20 mouse cellular contexts compared by ENCODE assay signal in the genomic region with DNA sequence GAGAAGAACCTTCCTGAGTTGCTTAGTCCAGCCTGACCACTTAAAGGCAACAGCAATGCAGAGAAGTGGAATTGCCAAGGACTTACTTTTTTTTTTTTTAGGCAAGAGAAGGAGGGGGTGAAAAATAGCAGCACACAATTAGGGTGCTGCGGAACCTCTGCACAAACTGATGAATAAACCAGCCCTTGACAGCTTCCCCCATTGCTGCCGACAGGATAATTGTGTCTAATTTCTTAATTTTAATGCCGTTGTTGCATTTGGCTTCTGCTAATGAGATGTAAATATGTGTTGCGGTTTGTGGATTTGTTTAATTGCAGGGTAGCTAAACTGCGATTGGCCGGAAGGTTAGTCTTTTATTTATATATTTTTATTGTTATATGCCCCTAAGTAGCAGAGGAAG.
"Had no signal": no experiment of that assay in that cellular context is flagged by ENCODE, and none has a peak within 500 bp of the region (broad histone marks: within the 10 kb centered on the region; RNA-seq: fewer than 3 reads in every experiment).

No protein-coding gene starts in this region.

- ATAC-seq: liver, postnatal 0 days; lung, postnatal 0 days; midbrain, embryonic 13.5 days; midbrain, embryonic 15.5 days had no signal

- H3K9ac ChIP-seq: liver, postnatal 0 days; lung, embryonic 15.5 days; midbrain, embryonic 13.5 days; midbrain, embryonic 15.5 days; neural tube, embryonic 12.5 days had no signal

- H3K27ac ChIP-seq: lung, embryonic 15.5 days; macrophage; midbrain, embryonic 13.5 days; midbrain, embryonic 15.5 days; neural tube, embryonic 12.5 days had no signal

- H3K36me3 ChIP-seq: lung, embryonic 15.5 days; midbrain, embryonic 13.5 days; midbrain, embryonic 15.5 days; neural tube, embryonic 12.5 days had no signal

- H3K9me3 ChIP-seq: lung, embryonic 15.5 days; midbrain, embryonic 13.5 days; midbrain, embryonic 15.5 days; neural tube, embryonic 12.5 days had no signal

- H3K27me3 ChIP-seq: lung, embryonic 15.5 days; megakaryocyte, embryonic 14.5 days; midbrain, embryonic 13.5 days; midbrain, embryonic 15.5 days; neural tube, embryonic 12.5 days had no signal

- H3K4me2 ChIP-seq: lung, embryonic 15.5 days; midbrain, embryonic 11.5 days; midbrain, embryonic 13.5 days; midbrain, embryonic 15.5 days; neural tube, embryonic 12.5 days had no signal

- H3K4me3 ChIP-seq: lung, embryonic 15.5 days; megakaryocyte, embryonic 14.5 days; midbrain, embryonic 13.5 days; midbrain, embryonic 15.5 days; neural tube, embryonic 12.5 days had no signal

- H3K4me1 ChIP-seq: lung, embryonic 15.5 days; megakaryocyte, embryonic 14.5 days; midbrain, embryonic 13.5 days; midbrain, embryonic 15.5 days; neural tube, embryonic 12.5 days had no signal

- DNase-seq: liver, postnatal 0 days; lung, adult 2 months; lung, postnatal 14 days; lung, postnatal 36 days; retina, postnatal 1 day; right cerebral cortex, adult 18-20 months; right cerebral cortex, postnatal 25 days; right cerebral cortex, postnatal 4 days; spleen, adult 18-20 months; thymus, adult 18-20 months; thymus, postnatal 14 days; thymus, postnatal 36 days had no signal
